Mouse (Mus musculus) heart, adult 18-20 months (tissue): ENCODE measurements around the gene Adam19. TPM values are rescaled to one million over a fixed set of nuclear protein-coding genes. Genes with fewer than 3 reads are reported as not detected.
"Not testable (repeated sequence)": the region's sequence is repeated elsewhere in the genome, so short reads cannot be mapped to it uniquely, and the experiment has no call there.

Experiments used
- DNase-seq, 2 experiments: peaks; one replicate each; pipeline ENCODE4 v3.0.0; 2021 to 2022; ENCODE audit warnings: mixed read lengths in 1 of 2
- total RNA-seq, 2 experiments: library from RNA; stranded (reverse); gene quantifications; 2 replicates each; pipeline ENCODE4 v1.2.3; 2021

Adam19 gene
- total RNA-seq, 2 experiments from 2014 or later: 48.1 to 54.5 TPM

DNA sequence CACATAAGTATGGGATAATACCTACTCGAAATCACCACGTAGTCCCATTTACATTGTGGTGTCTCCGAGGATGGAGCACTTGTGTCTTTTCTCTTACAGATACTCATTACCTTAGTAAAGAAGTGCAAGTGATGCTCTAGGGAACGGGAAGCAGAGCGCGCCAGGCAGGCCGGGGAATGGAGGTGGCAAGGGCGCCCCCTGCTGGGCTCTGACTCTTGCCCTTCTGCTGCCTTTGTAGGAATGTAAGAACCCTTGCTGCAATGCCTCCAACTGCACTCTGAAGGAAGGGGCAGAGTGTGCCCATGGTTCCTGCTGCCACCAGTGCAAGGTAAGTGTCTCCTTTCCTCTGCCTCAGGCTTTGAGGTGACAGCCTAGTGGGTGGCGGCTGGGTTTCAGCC is 72.8 kb downstream of the Adam19 start:
- DNase-seq: peak; percentile 84 to 91

GRCm38 (mm10) chr11:46131022-46131986 is 75.5 kb downstream of the Adam19 start:
- DNase-seq: no peak

DNA sequence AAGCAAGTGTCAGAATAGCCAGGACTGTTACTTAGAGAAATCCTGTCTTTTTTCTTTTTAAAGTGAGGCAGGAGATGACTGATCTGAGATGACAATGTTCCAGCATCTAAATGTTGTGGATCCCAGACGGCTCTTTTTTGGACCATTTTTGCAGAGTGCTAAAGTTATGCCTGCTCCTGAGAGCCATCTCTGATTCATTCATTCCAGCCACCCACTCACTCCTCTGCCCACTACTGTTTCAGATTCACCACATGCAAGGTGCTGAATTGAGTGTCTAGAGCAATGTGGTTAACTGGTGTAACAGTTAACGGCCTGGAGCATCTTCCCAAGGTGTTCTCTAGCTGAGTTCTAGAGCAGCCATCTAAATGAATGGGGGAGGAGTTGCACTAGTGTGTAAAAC is 79.1 kb downstream of the Adam19 start:
- no peak for DNase-seq

DNA sequence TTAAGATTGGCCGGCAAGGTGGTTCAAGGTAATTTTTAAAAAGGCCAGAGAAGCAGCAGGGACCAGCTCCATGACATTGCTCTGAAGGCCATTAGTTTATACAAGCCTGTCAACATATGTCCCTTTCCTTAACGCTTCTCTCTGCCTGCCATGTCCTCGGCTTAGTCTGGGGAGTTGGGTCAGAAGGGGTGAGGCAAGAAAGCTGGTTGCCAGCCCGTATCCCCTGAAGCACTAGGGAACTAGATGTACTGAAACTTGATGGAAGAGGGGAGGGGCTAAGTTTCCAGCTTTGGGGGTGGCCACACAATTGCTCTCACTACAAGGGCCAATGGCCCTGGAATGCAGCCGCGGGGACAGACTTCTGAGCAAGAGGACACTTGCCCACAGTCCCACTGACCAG is 87.5 kb downstream of the Adam19 start:
- DNase-seq: no peak

DNA sequence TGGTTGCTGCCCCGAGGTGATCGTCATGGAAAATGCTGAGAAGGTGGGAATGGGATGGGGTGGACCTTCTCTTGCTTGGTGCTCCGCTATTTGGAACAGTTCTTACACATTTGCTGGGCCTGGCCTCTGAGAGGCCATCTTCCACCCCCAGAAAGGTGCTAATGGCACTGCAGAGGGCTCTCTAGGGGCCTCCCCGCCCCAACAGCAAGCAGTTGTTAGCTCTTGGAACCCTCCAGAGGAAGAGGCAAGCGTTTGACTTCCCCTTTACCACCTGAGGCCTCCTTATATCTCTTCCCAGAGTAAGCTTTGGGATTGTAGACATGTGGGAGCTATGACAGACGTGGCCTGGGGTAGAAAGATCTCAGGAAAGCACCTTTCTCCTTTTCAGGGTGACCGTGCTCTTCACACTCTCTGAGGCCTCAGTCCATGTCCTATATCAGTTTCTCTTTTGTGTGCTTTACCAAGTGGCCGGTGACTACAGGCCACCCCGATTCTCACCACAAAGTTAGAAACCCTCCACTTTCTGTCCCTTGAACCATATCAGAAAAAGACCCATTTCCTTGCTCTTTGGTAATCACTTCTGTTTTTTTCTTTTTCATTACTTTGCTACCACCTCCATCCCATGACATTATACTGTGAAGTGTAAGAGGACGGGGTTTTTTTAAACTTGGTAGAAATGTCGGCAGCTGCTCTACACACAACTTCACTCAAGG is 89.5 kb downstream of the Adam19 start:
- DNase-seq: no peak

GRCm38 (mm10) chr11:46146619-46147018 is 90.8 kb downstream of the Adam19 start:
- no peak for DNase-seq

- DNase-seq: no peak
These were observed 101.2 kb downstream of the Adam19 start for GRCm38 (mm10) chr11:46156945-46157344.

- DNase-seq: no peak
These were observed 101.7 kb downstream of the Adam19 start for GRCm38 (mm10) chr11:46157462-46157861.

- DNase-seq: no peak
These were observed 110.2 kb downstream of the Adam19 start, which contains the start of gene Nipal4 for GRCm38 (mm10) chr11:46165866-46166585. Nipal4 (minus strand) TSS chr11:46166508.

DNA sequence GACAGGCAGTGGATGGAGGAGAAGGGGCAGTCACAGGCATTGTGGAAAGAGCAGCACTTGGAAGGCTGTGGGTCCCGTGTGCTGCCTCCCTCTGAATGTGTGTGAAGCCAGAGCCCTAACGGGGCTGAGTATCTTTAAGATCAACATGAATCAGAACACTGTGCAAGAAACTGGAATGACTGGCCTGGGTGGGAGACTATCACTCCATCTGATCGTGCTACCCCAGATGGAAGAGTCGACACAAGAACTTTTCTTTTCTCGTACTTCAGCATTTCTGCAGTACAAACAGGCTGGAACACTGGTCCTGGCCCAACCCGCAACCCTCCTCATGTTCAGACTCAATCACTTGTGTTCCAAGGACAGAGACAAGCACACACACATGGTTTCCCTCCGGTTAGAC is 112.7 kb downstream of the Adam19 start:
- no peak for DNase-seq

DNA sequence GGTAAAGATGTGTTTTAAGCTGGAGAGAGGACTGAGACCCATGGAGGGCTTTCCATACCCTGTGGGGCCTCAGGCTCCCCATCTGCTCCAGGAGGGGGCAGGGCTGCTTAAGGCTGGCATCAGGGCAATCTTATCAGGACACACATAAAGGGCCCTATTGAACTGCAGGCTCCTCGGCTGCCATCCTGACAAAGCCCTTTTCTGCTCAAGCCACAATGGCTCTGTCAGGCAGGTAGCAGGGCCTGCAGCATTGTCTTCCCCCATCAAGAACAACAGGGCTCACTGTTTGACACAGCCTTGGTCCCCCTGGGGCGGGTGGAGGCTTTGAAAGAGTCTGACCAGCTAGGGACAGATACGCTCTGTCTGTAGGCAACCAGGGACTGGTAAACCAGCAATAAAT is 114.1 kb downstream of the Adam19 start:
- DNase-seq: no peak

DNA sequence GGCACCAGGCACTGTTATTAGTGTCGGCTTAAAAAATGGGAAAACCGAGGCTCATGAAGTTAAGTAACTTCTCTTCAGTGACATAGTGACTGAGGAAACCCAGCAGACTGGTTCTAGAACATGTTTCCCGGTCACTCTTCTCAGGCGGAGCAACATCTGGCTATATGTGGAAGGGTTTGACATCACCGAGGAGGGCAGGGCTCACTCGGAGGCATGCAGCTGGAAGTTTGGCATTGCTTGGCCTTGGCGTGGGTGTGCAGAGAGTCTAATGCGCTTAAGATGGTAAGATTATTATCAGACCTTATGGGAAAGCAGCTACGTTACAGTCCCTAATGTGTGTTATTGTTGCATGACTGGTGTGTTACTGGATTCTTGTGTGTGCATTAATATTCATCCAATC is 116.3 kb downstream of the Adam19 start:
- DNase-seq: no peak

DNA sequence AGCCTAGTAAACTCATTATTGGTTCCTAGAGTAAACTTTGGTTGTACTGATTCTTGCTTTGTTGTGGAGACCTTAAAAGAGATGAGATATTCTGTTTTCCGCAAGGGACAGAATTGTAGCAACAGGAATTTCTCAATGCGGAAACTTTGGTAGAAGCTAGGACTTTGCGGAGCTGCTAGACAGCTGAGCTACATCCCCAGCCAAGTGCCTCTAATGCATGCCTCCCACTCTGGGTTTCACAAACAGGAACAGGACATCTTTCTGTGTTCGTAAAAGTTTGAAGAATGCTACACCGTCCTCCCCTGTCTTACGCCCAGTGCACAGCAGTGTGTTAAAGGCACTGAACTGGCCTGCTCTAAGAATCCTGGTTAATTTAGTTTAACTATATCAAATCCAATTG is 120.4 kb downstream of the Adam19 start:
- DNase-seq: no peak

DNA sequence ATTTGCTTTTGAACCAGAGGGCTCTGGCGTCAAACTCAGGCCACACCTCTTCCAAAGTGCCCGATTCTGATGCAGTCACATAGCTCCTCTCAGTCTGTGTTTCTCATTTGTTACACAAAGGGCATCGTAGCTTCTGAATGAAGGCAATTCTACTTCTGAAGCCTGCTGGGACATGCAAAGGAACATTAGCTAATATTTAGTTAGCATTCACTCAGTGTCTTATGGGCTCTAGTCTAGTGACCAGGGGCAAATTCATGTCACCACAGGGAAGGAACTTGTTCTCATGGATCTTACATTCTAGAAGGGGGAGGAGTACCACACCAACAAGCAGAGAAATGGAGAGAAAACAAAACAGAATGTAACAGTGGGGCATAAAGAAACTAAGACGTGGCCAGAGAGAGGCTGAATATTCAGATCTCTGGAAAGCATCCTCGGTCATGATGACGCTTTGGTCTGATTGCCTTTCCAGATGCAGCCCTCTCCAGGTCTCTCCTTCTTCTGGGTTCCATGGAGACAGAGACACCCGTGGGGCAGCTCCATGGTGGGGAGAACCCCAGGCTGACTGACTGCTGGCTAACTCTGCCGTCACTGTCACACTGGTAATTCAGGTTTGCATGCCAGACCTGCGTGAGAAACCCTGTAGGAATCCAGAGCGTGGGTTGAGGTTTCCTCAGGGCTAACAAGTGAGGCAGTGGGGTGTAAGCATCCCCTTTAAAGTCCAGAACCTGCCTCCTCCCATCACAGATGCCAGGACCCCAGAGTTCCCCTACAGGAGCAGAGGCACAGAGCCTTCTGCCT is 121.7 kb downstream of the Adam19 start:
- DNase-seq: no peak

DNA sequence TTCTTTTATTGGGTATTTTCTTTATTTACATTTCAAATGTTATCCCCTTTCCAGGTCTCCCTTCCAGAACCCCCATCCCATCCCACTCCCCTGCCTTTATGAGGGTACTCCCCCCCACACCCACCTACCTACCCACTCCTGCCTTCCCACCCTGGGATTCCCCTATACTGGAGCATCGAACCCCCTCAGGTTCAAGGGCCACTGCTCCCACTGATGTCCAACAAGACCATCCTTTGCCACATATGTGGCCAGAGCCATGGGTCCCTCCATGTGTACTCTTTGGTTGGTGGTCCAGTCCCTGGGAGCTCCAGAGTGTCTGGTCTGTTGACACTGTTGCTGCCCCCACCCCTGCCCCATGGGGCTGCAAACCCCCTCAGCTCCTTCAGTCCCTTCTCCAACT is 126.2 kb downstream of the Adam19 start:
- DNase-seq: not testable (repeated sequence)

- no peak for DNase-seq
These were observed 129.2 kb downstream of the Adam19 start for GRCm38 (mm10) chr11:46184946-46185345.

DNA sequence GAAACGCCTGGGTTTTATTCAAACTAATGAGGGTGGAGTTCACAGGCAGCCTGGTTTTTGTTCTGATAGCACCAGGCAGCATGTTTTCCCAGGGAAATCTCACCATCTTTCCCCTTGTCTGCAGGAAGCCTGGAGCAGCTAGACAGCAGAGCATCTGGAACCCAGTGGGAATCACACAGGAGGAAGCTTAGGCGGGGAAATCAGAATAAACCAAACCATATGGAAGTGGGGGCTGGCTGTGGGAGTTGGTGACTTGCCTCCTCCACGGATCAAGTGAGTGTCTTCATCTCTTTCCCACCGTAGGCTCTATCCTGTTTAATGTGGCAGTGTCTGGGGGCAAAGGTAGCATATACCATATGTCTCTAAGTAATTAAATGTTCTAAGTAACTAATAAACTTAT is 129.7 kb downstream of the Adam19 start:
- peak in 1 of 2 experiments; percentile 9 for DNase-seq

GRCm38 (mm10) chr11:46188283-46188682 is 132.5 kb downstream of the Adam19 start:
- no peak for DNase-seq

DNA sequence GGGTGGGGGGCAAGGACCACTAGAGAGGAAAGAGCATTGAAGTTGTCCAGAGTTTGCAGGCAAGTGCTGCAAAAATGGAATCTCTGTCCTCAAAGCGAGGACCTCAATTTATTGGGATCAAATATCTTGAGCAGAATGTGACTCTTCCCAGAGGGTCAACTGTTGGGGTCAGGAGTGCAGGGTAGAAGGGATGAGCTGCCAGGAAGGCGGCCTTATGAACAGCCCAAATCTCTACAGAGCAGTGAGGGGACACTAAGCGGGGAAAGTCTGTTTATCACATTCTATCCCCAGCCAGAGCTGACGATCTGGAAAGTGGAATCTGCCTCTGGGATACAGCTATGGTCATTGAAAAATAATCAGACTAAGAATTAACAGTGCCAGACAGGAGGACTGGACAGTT is 138.4 kb downstream of the Adam19 start:
- DNase-seq: no peak
